Mouse (Mus musculus) E14TG2a.4 (cell line): ENCODE results near the gene Ythdf2.

Experiments
- CTCF ChIP-seq: conservative IDR thresholded peaks from 2 replicates; pipeline ENCODE4 v1.5.1; 2014; ENCODE audit warnings: low read length
- POU5F1 ChIP-seq: IDR thresholded peaks from 2 replicates; pipeline ENCODE4 v1.6.1; 2014; ENCODE audit warnings: low read length, borderline replicate concordance

- TF ChIP-seq CTCF (no peak), POU5F1 (no peak)
These were observed 67.8 kb downstream of the Ythdf2 start, which contains the start of gene Oprd1 for GRCm38 (mm10) chr4:132144080-132144841.
